Mouse (Mus musculus) Muller cell, postnatal 12 days (primary cell): ENCODE measurements around the gene Gm13023.
"Not testable (repeated sequence)": the region's sequence is repeated elsewhere in the genome, so short reads cannot be mapped to it uniquely, and the experiment has no call there.

ENCODE experiments used
- DNase-seq: peaks from one replicate; pipeline ENCODE4 v3.0.0-alpha.2; 2015; ENCODE audit errors: inconsistent ontology term

The Gm13023 gene

GRCm38 (mm10) chr4:143789052-143789451 lies at the start of gene Gm13023:
Gene Gm13023 (plus strand): TSS chr4:143789352.
- DNase-seq, result not testable (repeated sequence)

- DNase-seq, result no peak
These were observed 26.8 kb downstream of the Gm13023 start, which contains the start of gene Gm13084 for GRCm38 (mm10) chr4:143815993-143816392. Gene Gm13084 (minus strand): TSS chr4:143816093.
